In the genomic region with DNA sequence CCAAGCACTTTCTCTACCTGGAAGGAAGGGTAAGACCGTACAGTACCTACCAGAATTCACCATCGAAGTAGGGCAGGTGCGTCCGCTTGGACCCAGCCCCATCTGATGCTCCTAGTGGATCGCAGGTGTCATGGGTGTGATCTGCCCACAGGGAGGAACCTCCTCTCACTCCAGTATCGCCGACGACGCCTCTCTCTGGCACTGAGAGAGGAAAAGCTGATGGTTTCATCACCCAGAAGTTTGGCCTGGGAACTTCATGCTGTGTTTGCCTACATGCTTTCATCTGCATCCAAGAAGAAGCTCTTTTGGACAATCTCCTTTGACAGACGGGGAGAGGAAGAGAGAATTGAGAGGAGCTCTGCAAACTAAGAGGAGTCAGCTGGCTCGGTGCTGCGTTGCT, we compare ENCODE assay signal across 13 mouse cellular contexts.
"Had no signal": no experiment of that assay in that cellular context is flagged by ENCODE, and none has a peak within 500 bp of the region (broad histone marks: within the 10 kb centered on the region; RNA-seq: fewer than 3 reads in every experiment).

No protein-coding gene starts in this region.

- DNase-seq: kidney, adult 11 months; kidney, postnatal 14 days; left cerebral cortex, postnatal 4 days; liver, embryonic 13.5 days; right cerebral cortex, adult 18-20 months; right cerebral cortex, postnatal 25 days; thymus, postnatal 25 days had no signal

- H3K4me3 ChIP-seq: hindbrain, embryonic 15.5 days; kidney, embryonic 15.5 days; limb, embryonic 13.5 days; liver, embryonic 13.5 days; midbrain, embryonic 12.5 days; neural tube, embryonic 13.5 days had no signal

- H3K9me3 ChIP-seq: hindbrain, embryonic 15.5 days; kidney, embryonic 15.5 days; limb, embryonic 13.5 days; liver, embryonic 13.5 days; midbrain, embryonic 12.5 days; neural tube, embryonic 13.5 days had no signal

- H3K36me3 ChIP-seq: hindbrain, embryonic 15.5 days; kidney, embryonic 15.5 days; limb, embryonic 13.5 days; liver, embryonic 13.5 days; midbrain, embryonic 12.5 days; neural tube, embryonic 13.5 days had no signal

- H3K9ac ChIP-seq: hindbrain, embryonic 15.5 days; kidney, embryonic 15.5 days; limb, embryonic 13.5 days; liver, embryonic 13.5 days; midbrain, embryonic 12.5 days; neural tube, embryonic 13.5 days had no signal

- H3K27me3 ChIP-seq: hindbrain, embryonic 15.5 days; kidney, embryonic 15.5 days; limb, embryonic 13.5 days; liver, embryonic 13.5 days; midbrain, embryonic 12.5 days; neural tube, embryonic 13.5 days had no signal

- H3K4me2 ChIP-seq: hindbrain, embryonic 15.5 days; kidney, embryonic 15.5 days; limb, embryonic 13.5 days; liver, embryonic 13.5 days; midbrain, embryonic 12.5 days; neural tube, embryonic 13.5 days had no signal

- H3K4me1 ChIP-seq: hindbrain, embryonic 15.5 days; kidney, embryonic 15.5 days; limb, embryonic 13.5 days; liver, embryonic 13.5 days; midbrain, embryonic 12.5 days; neural tube, embryonic 13.5 days had no signal

- ATAC-seq: midbrain, embryonic 16.5 days had no signal

- H3K27ac ChIP-seq: hindbrain, embryonic 15.5 days; kidney, embryonic 15.5 days; limb, embryonic 13.5 days; liver, embryonic 13.5 days; midbrain, embryonic 12.5 days; neural tube, embryonic 13.5 days had no signal
